Mouse (Mus musculus) CH12.LX (cell line): ENCODE measurements around the gene Trip12. TPM values are rescaled to one million over a fixed set of nuclear protein-coding genes. Genes with fewer than 3 reads are reported as not detected.

Experiments used
- DNase-seq: peaks from one replicate; pipeline ENCODE4 v3.0.0-alpha.2; 2013; ENCODE audit errors: extremely low read depth
- H3K27ac ChIP-seq: 2 replicates; pipeline ENCODE4 v1.5.1; 2012; ENCODE audit warnings: low read depth, mild to moderate bottlenecking, control low read depth, moderate library complexity; ENCODE audit not compliant: insufficient read depth
- H3K27me3 ChIP-seq: replicated peaks from 2 replicates; pipeline ENCODE3; 2012; ENCODE audit warnings: inconsistent platforms
- H3K36me3 ChIP-seq, 2 experiments: replicated peaks in 1 of 2; 2 replicates each; pipeline versions ENCODE3 to v1.6.1; 2012; ENCODE audit warnings: inconsistent platforms in 1 of 2, low read length in 1 of 2, mild to moderate bottlenecking in 1 of 2, mixed read lengths in 1 of 2, moderate library complexity in 1 of 2; ENCODE audit not compliant: control insufficient read depth in 1 of 2, insufficient read depth in 1 of 2
- H3K4me1 ChIP-seq, 2 experiments: 2 replicates each; pipeline ENCODE4 v1.6.1; 2012; ENCODE audit warnings: inconsistent platforms in 1 of 2, moderate library complexity in 1 of 2; ENCODE audit not compliant: insufficient read depth in 2 of 2, control insufficient read depth in 1 of 2
- H3K4me2 ChIP-seq: 2 replicates; pipeline ENCODE4 v1.6.1; 2012; ENCODE audit warnings: low read depth, mild to moderate bottlenecking, control low read depth; ENCODE audit not compliant: poor library complexity, insufficient read depth, severe bottlenecking
- H3K4me3 ChIP-seq, 3 experiments: fragments of 150-350 bp in 1 of 3; sonication (generic) in 1 of 3; replicated peaks in 1 of 3; 2 replicates each; pipeline versions ENCODE3 to v1.5.1; 2011 to 2012; ENCODE audit warnings: low read depth in 2 of 3, low read length in 2 of 3, mild to moderate bottlenecking in 2 of 3, moderate library complexity in 2 of 3, control low read depth in 1 of 3, improper control_type of control experiment in 1 of 3, inconsistent platforms in 1 of 3, mixed read lengths in 1 of 3; ENCODE audit not compliant: poor library complexity in 1 of 3
- H3K79me2 ChIP-seq: replicated peaks from 2 replicates; pipeline ENCODE4 v1.6.1; 2012; ENCODE audit warnings: mild to moderate bottlenecking, moderate library complexity; ENCODE audit not compliant: control insufficient read depth, poor library complexity, insufficient read depth, severe bottlenecking; ENCODE audit errors: extremely low read depth
- H3K9ac ChIP-seq: 2 replicates; pipeline ENCODE4 v1.6.1; 2012; ENCODE audit warnings: low read depth, mild to moderate bottlenecking, control low read depth, moderate library complexity; ENCODE audit not compliant: insufficient read depth
- H3K9me3 ChIP-seq: replicated peaks from 2 replicates; pipeline ENCODE3; 2012; ENCODE audit warnings: low read length, inconsistent platforms, mixed read lengths
- CHD2 ChIP-seq: IDR thresholded peaks from 2 replicates; pipeline ENCODE4 v1.6.1; 2011; ENCODE audit warnings: low read length, improper control_type of control experiment
- CTCF ChIP-seq, 2 experiments: IDR thresholded peaks in 1 of 2; conservative IDR thresholded peaks in 1 of 2; 2 replicates each; pipeline ENCODE4 v1.5.1; 2011 to 2012; ENCODE audit warnings: low read depth in 2 of 2, low read length in 2 of 2, improper control_type of control experiment in 1 of 2, inconsistent platforms in 1 of 2, mild to moderate bottlenecking in 1 of 2, moderate library complexity in 1 of 2
- ELF1 ChIP-seq: IDR thresholded peaks from 2 replicates; pipeline ENCODE4 v1.6.1; 2014; ENCODE audit warnings: low read depth, mild to moderate bottlenecking, inconsistent platforms, low read length, improper control_type of control experiment
- EP300 ChIP-seq: IDR thresholded peaks from 2 replicates; pipeline ENCODE4 v1.6.1; 2011; ENCODE audit warnings: low read length, improper control_type of control experiment
- GABPA ChIP-seq: IDR thresholded peaks from 2 replicates; pipeline ENCODE4 v1.6.1; 2012; ENCODE audit warnings: low read depth, low read length, improper control_type of control experiment, inconsistent platforms; ENCODE audit not compliant: insufficient replicate concordance
- HCFC1 ChIP-seq: IDR thresholded peaks from 2 replicates; pipeline ENCODE4 v1.6.1; 2012; ENCODE audit warnings: low read depth, mild to moderate bottlenecking, inconsistent platforms, low read length, improper control_type of control experiment
- KAT2A ChIP-seq: IDR thresholded peaks from 2 replicates; pipeline ENCODE4 v1.6.1; 2012; ENCODE audit warnings: low read length, improper control_type of control experiment, inconsistent platforms; ENCODE audit not compliant: insufficient replicate concordance
- MYC ChIP-seq: IDR thresholded peaks from 2 replicates; pipeline ENCODE4 v1.6.1; 2011; ENCODE audit warnings: low read depth, mild to moderate bottlenecking, improper control_type of control experiment, low read length
- NRF1 ChIP-seq: IDR thresholded peaks from 2 replicates; pipeline ENCODE4 v1.6.1; 2014; ENCODE audit warnings: low read depth, mild to moderate bottlenecking, inconsistent platforms, low read length, improper control_type of control experiment, moderate library complexity
- UBTF ChIP-seq: IDR thresholded peaks from 2 replicates; pipeline ENCODE4 v1.6.1; 2012; ENCODE audit warnings: low read depth, mild to moderate bottlenecking, inconsistent platforms, low read length, improper control_type of control experiment, moderate library complexity
- USF1 ChIP-seq: IDR thresholded peaks from 2 replicates; pipeline ENCODE4 v1.6.1; 2014; ENCODE audit warnings: low read depth, mild to moderate bottlenecking, inconsistent platforms, low read length, improper control_type of control experiment
- dilution Hi-C: fragments of 300-500 bp; cut with MboI; formaldehyde crosslinking; loops from 2 replicates; pipeline ENCODE4 v1.14.3; 2020; ENCODE audit warnings: low sequenced_read_pairs; ENCODE audit not compliant: extremely low pct_unique_long_range_greater_than_20kb, extremely low pct_ligation_motif_present
- in situ Hi-C: fragments of 300-500 bp; cut with MboI; formaldehyde crosslinking; loops from 3 replicates; pipeline ENCODE4 v1.14.3; 2019; ENCODE audit warnings: low sequenced_read_pairs, low pct_ligation_motif_present, low pct_unique_long_range_greater_than_20kb, mixed read lengths
- polyA plus RNA-seq: library from polyadenylated mRNA; unstranded; fragments of >175 nt; gene quantifications from 2 replicates; pipeline ENCODE4 v1.2.1, GENCODE M21; 2012; ENCODE audit warnings: low read depth; ENCODE audit not compliant: insufficient read length
- total RNA-seq, 2 experiments: library from RNA; depleted of rRNA; stranded (reverse); fragments of 300-350 nt in 1 of 2; fragments of >200 nt in 1 of 2; gene quantifications; 2 replicates each; pipeline ENCODE4 v1.2.3; 2012 to 2014

Gene Trip12
- total and polyA plus RNA-seq, 3 experiments: 75.6 to 93.8 (median 90.2) TPM

DNA sequence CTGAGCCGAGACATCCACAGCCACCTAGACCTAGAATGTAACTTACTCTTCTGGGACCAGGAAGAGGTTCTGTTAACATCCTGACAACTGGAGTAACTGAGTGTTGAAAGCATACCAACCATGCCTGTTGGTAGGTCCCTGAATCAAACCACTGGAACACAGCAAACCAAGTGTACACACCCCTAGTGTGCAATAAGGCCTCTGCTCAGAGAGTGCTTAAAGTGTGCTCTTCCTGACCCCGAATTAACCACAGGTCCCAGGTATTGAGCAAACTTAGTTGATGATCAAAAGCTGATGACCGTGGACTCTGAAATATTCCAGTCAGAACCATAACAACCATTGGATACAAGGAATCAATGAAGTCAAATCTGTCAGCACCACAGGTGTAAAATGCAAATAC, 117.9 kb downstream of the Trip12 start:
- Histone ChIP-seq H3K79me2 (no peaks in the 10 kb centered on the region), H3K4me2 (no peak overlapping the region), H3K9me3 (no peaks in the 10 kb centered on the region), H3K9ac (no peak overlapping the region), H3K27me3 (no peaks in the 10 kb centered on the region), H3K36me3 (peaks cover 14 to 53% of the 10 kb centered on the region in 2 experiments), H3K4me1 (peaks cover 0 to 5% of the 10 kb centered on the region in 2 experiments; a peak in 1 of 4 replicates), H3K4me3 (no peak overlapping the region), H3K27ac (no peak overlapping the region)
- dilution Hi-C loops: no loop called here
- no peak for DNase-seq
- in situ Hi-C loops: loop anchor here (10.0 kb wide), 1 partner anchor 152 kb away; no protein-coding TSS in a partner anchor
- TF ChIP-seq UBTF: no peak
- TF ChIP-seq CHD2: no peak
- no peak for TF ChIP-seq MYC

DNA sequence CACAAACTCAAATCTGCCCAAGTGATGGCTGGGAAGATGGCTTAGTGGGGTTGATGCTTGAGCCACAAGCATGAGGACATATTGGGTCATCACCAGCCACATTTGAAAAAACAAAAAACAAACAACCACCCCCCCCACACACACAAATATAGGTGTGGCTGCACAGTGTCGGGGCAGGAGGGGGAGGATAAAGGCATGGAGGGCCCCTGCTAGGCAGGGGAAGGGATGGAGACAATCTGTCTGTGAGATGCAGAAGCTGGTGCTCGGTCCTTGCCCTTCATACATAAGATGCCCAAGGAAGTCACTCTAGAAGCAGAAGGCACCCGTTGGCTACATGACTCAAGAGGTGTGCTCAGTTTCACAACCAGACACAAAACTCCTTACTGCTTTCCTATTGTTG, 118.4 kb downstream of the Trip12 start:
- peaks cover 14 to 49% of the 10 kb centered on the region in 2 experiments for H3K36me3 ChIP-seq
- dilution Hi-C loops (no loop called here), in situ Hi-C loops (loop anchor here (10.0 kb wide), 1 partner anchor 153 kb away; no protein-coding TSS in a partner anchor)
- no peak overlapping the region for H3K4me2 ChIP-seq
- peaks cover 0 to 5% of the 10 kb centered on the region in 2 experiments; a peak in 1 of 4 replicates for H3K4me1 ChIP-seq
- H3K79me2 ChIP-seq: no peaks in the 10 kb centered on the region
- no peak overlapping the region for H3K27ac ChIP-seq
- H3K27me3 ChIP-seq: no peaks in the 10 kb centered on the region
- no peak overlapping the region for H3K9ac ChIP-seq
- no peak overlapping the region for H3K4me3 ChIP-seq
- TF ChIP-seq KAT2A: no peak
- no peak for TF ChIP-seq CTCF (conservative IDR thresholded peaks at IDR 0.05 in 1 of 2, IDR thresholded peaks at IDR 0.05 in 1 of 2; ENCODE audit: low read depth in 2 of 2, low read length in 2 of 2)
- TF ChIP-seq NRF1: no peak
- TF ChIP-seq ELF1: no peak
- H3K9me3 ChIP-seq: no peaks in the 10 kb centered on the region
- DNase-seq: no peak

DNA sequence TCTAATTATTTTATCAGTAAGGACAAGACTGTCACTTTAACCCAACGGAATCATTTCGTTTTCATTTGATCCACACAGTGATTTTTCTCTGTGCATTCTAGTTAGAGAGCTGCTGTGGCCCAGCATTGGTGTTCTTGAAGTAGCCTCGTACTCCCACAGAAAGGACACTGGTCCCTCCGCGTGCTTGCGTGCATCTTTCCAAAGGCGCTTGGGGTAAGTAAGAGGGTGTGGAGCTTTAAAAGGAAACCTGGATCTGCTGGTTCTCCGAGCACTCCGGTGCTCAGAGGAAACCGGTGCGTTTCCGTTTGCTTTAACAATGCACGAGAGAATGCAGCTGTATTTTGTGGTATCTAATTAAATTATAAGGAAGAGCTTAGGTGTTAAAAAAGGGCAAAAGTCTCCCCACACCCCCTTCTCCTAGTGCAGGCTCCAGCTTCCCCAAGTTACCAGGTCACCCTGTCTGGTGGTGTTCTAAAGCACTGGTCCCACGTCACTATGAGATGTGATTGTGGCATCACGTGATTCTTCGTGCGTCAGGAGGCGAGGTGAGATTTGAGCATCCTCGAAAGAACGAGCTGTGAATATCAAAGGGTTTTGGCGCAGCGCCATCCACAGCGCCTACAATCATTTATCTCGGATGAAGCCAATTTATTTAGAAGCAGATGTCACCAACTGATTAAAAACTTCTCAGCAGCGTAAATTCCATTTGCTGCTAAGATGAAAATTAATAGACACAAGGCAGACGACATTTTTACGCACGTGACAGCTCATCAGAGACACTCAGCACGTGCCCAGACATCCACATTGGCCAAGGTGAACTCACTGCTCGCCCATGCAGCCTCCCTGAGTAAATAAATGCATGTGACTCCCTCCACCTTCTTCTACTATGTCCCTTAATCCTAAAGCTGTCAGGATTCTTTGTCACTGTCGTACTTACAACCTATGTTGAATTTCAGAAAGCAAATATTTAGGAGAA, 130.2 kb downstream of the Trip12 start:
- Histone ChIP-seq H3K9me3 (no peaks in the 10 kb centered on the region), H3K36me3 (no peaks in the 10 kb centered on the region), H3K9ac (no peak overlapping the region), H3K4me3 (no peak overlapping the region), H3K4me2 (no peak overlapping the region), H3K79me2 (no peaks in the 10 kb centered on the region), H3K27me3 (no peaks in the 10 kb centered on the region), H3K4me1 (peaks cover 0 to 21% of the 10 kb centered on the region in 2 experiments; a peak in 2 of 4 replicates), H3K27ac (no peak overlapping the region)
- dilution Hi-C loops (no loop called here), in situ Hi-C loops (no loop called here)
- TF ChIP-seq USF1: no peak
- TF ChIP-seq GABPA: no peak
- no peak for TF ChIP-seq EP300
- TF ChIP-seq HCFC1: no peak
- DNase-seq: no peak
